Mouse (Mus musculus) urinary bladder, adult 2 months (tissue): Measurements from ENCODE around the gene Kcnv2. TPM values are rescaled to one million over a fixed set of nuclear protein-coding genes. Genes with fewer than 3 reads are reported as not detected.

ENCODE experiments used
- DNase-seq: peaks from one replicate; pipeline ENCODE4 v3.0.0; 2022; ENCODE audit warnings: low spot score
- polyA plus RNA-seq: library from polyadenylated mRNA; depleted of rRNA; stranded (reverse); fragments of >200 nt; gene quantifications from 2 replicates; pipeline ENCODE4 v1.2.3, GENCODE M21; 2012; rRNA removed

Kcnv2 gene
- polyA plus RNA-seq: 0.03 and 0.09 TPM in 2 replicates

DNA sequence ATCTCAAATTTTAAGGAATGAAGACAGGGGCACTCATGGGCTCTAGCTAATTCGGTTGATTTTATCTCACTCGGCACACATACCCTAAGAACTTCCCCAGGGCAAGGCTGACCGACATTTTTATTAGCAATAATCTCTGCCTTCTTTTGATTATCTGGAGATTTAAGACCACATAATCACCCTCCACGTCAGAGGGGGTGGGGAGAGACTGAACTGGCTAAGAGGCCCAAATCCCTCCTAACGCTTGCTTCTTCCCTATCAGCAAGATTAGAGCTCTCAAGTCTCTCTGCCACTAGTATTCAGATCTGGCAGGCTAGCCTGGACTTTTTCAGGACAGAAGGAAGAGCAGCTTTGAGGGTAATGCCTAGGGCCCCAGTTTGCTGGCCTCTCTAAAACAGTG lies at the start of gene Kcnv2:
Gene Kcnv2, plus strand, starts transcription at position 308 of the 400 bp plus-strand sequence.
- DNase-seq: no peak

DNA sequence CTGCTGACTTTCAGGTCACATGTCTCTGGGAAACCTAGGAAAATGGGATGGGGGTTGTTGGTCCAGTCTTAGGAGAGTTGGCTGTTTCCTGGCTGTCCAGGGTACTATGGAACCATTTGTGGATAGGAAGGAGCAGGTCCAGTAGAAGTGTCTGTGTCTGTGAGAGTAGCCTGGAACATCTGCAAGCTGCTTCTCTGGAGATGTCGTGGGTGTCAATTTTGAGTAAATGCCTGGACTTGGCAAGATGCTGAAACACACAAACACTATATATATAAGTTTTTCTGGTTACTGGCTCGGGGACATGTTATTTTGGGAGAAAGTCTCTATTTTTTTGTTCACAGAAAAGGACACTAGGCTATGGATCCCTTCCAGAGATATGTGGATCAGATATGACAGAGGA lies 49.0 kb upstream of the Kcnv2 start:
- no peak for DNase-seq

DNA sequence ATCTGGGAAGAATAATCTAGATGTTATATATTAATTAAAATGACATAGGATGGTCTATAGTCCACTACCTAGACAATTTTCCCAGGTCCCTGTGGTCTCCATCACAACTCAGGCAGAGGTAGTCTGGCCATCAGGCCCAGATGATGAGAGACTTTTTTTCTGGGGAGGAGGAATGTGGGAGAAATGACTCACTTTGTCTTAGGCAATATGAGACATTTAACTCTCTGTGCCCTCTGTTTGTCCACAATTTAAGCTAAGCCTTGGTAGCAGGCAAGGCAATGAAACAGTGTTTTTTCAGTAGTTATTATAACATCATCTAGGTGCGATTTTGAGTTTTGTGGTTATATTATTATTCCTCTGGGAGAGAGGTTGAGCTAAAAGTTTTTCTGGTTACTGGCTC lies 48.0 kb upstream of the Kcnv2 start:
- no peak for DNase-seq

DNA sequence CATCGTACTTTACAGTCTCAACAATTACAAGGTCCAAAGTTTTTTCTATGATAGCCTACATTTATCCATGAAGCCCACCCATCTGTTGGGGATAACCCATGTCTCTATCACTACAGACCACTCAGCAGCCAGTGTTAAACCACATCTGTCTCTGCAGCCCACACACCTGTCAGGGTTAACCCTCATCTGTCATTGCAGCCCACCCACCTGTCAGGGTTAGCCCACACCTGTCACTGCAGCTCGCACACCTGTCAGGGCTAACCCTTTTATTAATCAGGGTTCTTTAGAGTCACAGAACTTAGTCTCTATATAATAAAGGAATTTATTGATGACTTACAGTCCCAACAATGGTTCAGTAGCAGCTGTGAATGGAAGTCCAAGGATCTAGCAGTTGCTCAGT lies 43.2 kb upstream of the Kcnv2 start:
- DNase-seq: no peak

DNA sequence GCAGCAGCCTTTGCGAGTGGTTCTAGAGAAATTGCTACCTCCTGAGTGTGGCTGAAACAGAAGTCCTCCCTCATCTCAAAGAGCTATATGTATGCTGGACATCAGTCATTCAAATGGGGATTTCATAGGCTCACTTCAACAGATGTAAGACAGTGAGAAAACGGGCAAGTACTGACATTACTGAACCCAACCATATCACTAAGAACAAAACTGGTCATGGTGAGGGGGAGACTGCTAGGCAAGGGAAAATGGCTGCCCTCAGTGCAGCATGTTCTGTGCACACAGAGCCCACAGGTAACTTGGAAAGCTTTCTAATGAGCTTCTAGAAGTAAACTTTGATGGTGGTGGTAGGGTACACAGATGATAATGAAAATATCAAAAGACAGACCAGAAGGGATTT lies 12.3 kb upstream of the Kcnv2 start:
- no peak for DNase-seq

DNA sequence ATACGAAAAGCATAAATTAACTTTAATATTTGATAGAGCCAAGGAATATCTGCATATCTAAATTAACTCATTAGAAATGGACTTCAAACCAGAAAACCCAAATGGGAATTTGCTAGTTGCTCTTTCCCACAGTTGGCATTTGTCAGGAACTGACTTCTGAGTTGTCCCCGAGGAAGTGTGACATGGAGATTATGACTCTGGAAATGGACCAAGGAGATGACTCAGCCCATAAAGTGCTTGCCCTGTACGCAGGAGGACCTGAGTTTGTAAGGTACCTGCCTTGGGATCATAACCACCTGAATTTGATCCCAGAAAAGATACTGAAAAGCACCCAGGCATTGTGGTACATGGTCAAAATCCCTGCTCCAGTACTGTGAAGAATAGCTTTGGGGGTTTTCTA lies 11.1 kb upstream of the Kcnv2 start:
- no peak for DNase-seq

DNA sequence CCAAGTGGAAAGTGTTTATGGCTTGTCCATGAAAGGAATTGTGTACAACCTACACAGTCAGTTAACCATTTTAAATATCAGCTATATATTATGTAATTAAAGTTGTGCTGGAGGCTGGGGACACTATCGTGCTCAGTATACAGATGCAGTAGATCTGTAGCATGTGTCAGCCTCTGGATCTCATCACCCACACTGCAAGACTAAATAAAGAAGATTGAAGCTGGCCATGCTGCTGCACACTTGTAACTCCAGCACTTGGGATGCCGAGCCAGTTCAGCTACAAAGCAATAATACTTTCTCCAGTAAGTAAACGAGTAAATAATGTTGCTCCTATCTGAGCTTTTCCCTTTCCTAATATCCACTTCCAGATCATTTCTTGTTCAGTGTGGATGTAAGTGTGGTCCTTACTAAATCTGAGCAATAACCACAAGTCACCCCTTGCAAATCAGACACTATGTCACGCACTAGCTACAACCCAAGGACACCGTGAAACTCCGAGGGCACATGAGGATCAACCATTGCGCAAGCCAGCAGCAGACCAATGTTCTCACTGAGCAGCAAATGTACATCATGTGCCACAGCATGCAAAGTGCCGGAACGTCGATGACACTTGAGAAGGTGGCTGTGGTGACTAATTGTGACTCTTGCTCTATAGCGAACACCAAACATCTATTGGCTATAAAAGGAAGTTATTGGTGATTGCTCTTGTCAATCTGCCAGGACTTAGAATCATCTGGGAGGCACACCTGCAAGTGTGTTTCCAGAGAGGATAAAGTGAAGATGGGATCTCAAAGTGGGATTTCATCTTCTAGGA lies 9.9 kb upstream of the Kcnv2 start:
- no peak for DNase-seq

DNA sequence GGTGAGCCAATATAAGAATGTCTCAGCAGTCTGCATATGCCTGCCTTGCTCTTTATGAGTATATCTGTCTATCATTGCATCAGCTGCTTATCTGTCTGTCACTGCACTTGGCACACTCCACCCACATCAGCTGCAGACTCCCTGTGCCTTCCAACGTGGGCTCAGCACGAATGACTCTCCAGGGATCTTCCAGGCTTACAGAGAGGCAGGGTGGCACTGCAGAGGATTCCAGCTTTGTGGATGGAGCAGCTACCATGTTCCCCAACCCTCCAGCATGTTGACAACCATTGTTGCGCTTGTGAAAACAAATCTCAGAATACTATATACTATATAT lies 9.3 kb upstream of the Kcnv2 start:
- no peak for DNase-seq

DNA sequence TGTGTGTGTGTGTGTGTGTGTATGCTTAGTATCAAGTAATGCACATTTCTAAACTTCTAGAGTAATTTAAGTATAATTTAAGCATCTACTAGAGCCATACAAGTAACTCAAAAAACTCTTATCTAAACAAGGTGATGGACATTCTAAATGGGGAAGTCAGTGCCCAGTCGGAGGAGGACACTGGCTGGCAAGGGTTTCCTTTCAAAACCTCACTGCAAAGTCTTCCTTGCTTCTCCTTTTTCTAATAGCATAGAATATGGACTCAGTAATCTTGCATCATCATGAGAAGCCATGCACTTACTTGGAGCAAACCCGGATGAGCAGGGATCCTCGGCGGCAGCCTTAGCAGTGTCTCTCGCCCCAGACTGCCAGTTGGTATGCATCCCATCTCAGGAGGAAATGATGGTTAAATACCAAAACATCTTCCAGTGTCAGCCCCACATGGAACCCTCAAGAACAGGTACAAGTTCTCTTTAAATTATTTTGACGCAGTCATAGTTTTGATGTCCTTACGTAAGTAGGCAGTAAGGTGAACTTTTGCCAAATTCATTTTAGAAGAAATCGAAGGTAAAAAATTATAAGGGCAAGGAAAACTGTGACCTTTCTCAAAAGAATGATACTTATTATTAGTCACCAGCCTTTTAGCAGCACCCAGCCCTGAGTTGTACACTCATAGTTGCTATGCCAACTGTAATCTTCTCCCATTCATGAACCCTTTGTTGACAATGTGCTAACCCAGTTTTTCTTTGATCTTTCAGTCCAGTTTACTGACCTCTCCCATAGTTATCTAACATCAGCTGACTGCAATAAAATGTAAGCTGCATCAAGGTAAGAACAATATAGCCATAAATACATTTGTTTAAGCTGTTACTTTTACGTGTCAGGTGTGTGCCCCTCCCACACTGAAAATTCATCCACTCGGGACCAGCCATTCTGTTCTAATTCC lies 5.8 kb upstream of the Kcnv2 start:
- DNase-seq: no peak

DNA sequence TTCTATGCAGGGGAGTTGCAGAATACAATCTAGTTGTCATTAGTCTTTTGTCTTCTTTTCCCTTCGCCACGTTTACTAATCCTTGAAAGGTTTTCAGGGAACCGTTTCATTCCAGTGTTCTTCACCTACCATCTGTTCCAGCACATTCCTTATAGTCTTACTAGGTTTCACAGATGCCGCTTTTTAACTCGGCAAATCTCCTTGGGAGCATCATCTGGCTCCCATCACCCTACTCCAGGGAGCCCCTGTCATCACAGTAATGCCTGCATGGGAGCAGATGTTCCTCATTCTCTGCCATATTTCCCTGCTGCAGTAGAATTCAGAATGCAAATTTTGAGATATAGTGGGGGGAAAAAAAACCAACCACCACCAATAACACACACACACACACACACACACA lies 5.1 kb upstream of the Kcnv2 start:
- DNase-seq: no peak

DNA sequence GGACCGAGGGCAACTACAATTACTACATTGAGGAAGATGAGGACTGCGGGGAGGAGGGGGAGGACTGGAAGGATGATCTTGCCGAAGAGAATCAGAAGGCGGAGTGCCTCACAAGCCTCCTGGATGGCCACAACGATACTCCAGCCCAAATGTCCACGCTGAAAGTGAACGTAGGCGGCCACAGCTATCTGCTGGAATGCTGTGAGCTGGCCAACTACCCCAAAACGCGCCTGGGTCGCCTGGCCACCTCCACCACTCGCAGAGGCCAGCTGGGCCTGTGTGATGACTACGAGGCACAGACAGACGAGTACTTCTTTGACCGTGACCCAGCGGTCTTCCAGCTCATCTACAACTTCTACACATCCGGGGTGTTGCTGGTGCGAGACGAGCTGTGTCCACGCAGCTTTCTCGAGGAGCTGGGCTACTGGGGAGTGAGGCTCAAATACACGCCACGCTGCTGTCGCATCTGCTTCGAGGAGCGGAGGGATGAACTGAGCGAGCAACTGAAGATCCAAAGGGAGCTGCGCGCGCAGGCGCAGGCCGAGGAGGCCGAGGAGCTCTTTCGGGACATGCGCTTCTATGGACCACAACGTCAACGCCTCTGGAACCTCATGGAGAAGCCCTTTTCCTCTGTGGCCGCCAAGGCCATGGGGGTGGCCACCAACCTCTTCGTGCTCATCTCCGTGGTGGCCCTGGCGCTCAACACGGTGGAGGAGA lies 681 bp downstream of the Kcnv2 start:
- no peak for DNase-seq

DNA sequence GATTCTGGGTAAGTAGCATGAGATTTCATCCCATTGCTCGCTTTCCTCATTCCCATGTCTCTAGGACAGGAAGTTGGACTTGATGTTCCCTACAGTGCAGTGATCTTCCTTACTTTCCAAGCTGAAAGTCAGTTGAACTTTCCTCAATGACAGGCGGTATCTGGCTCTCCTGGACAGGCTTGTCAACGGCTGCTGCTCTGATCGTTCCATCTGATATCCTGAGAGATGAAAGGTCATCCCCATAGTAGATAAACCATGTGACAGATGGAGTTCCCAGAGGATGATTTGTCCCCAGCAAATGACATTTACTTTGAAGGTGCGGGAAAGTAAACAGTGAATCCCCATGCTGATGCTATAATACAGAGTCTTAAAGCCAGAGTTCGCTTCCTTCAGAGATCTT lies 3.2 kb downstream of the Kcnv2 start:
- DNase-seq: no peak

DNA sequence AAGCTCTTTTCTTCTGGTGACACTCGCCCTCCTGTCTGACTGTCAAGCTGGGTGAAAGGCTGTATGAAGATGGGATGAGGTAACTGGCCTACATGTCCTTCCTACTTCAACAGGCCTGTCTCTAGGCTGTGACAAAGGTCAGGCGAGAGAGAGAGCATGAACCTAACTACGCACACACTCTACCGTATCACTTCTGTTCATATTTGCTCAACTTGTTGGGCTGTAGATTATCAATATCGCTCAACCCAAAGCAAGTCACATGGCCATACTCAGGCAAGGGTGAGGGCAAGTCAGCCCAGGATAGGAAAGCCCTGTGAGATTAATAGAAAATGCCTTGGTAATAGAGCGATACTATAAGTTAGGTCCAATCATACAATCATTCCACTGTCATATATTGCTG lies 5.2 kb downstream of the Kcnv2 start:
- DNase-seq: no peak

DNA sequence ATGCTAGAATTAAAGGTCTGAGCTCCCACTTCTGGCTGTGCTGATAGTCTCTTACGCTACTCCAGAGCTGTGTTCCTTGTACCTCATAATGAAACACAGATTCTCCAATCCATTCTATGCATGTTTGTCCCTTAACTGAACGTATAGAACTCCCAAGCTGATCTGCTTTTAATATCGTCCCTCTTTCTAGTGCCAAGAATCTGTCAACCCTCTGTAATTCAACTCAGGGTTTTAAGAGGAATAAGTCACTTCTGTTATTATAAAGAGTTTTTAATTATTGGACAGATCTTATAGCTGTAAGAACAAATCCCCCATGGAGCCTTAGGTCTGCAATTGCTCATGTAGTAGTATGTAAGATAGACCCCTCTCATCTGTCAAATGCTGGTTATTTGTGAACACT lies 5.8 kb downstream of the Kcnv2 start:
- no peak for DNase-seq

DNA sequence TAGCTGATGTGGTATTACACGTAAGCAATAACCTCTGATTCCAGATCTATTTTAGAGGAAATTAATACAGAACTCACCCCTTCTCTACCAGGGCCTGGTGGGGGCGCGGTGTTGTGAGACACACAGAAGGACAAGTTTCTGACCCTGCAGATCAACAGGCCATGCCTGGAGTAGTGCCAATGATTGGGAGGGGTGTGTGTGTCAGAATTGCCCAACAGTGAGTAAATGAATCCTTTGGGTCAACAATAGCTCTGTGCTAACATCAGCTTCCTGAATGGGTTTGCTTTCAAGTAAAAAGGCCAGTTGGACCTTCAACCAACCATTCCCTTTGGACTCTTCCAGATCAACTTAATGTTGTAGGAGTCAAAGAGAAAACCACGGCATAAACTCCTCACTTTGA lies 6.3 kb downstream of the Kcnv2 start:
- DNase-seq: no peak

DNA sequence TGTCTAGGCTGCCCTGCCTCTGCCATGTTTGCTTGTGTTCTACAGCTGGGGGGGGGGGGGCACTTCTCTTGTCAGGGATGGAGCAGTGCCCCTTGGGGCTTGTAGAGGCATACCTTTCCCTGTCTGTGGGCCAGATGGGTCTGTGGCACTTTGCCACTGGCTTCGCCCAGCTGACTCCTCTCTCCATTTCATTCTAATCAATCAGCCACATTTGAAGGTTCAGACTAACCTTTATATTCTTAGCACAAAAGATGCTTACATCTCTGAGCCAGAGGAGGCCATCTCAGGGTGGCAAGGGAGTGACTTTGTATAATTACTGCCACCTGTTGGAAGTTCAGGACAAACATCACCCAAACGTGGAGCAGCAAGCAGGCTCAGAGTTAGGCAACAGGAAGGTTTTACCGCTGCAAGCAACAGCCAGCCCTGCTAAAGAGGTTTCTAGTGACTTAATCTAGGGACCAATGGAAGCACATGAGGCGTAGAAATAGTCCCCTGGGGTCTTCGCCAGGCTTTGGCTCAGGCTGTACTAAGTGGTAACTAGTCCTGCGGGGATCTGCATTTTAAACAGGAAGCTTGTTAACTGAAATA lies 9.9 kb downstream of the Kcnv2 start:
- no peak for DNase-seq

DNA sequence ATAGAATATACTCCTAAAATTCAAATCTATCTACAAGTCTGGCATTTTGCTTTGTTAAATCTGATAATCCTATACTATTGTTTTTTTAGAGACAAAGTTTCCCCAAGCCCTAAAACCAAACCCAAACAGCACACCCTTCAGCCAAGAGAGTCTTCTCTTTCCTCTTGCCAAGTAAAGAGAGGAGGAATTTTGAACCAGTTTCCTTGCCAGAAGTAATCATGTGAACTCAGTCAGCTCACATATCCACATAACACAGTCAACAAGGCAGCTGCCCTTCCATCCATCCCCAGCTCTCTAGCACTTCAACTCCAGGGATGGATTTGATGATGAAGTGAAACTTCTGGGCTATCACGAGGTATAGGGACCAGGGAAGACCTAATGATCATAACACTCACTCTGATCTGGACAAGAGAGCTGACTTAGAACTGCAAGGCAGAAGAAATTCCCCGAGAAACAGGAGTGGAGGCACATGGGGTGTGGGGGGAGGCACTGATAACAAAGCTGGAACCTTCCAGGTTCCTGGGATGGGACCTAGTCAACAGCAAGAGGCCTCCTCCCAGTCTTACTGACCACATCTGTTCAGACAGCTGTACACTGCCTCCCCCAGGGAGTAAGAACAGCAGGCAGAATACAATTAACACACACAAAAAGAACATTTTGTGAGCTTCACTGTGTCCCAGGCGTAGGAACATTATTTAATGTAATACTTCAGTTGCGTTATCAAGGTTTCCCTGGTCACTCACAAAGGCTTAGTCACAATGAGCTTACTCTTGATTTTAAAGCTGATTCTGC lies 13.9 kb downstream of the Kcnv2 start:
- no peak for DNase-seq

DNA sequence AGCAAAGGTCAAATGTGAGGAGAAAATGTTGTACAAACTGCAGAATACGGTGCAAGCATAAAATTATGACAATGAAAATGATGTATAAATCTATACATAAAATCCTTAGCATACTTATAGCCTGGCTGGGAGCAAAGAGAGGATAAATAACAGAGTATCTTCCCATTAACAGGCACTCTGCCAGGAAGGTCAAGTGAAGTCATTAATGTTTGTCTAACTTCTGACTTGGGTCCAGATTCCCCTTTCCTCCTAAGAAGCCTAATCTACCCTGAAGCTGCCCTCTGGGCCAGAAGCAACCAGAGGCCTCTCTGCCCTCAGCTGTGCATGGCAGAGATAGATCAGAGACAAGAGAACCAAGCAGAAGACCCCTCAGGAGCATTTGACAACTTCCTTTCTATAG lies 24.1 kb downstream of the Kcnv2 start:
- DNase-seq: no peak

DNA sequence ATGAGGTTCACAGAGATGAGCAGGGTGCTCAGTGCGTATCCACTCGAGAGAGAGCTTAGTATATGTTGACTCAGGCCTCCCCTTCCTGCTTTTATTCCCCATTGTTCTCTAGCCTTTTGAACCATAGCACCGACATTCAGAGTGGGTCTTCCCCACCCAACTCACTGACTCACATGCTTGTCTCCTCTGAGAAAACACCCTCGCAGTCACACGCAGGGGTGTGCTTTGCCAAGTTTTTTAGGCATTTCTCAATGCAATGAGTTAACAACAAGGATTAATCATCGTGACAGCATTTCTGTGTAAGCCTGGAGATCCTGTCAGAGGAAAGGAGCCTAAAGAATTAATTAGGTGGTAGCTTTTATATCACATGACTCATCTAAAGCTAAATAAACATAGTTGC lies 29.3 kb downstream of the Kcnv2 start:
- no peak for DNase-seq

DNA sequence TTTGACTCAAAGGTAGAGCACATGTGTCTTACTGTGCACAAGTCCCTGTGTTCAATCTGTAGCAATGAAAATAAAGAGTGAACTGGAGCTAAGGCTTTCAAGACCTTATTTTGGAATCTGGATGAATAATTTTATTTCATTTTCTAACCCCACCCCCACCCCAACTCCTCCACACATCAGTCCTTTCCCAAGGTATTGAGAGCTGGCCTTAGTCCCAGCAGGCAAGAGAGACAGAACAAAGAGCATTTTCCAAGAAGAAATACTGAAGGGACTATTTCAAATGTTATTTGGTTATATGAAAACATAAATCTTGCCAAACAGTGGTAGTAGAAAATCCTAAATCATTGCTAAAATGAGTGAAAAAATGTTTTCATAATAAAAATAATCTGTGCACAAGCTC lies 38.0 kb downstream of the Kcnv2 start:
- DNase-seq: no peak

DNA sequence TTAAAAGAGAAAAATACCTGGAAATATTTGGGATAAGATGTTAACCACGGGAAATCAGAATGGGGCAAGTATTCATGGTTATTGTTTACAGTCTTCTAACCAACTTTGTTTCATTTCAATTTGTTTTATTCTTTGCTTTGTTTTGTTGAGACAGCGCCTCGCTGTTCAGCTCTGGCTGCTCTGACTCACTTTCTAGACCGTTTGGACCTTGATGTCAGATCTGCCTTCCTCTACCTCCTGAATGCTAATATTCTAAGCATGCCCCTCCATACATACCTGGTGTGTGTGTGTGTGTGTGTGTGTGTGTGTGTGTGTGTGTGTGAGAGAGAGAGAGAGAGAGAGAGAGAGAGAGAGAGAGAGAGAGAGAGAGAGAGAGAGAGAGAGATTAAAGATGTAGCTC lies 41.5 kb downstream of the Kcnv2 start:
- DNase-seq: no peak
